Mouse (Mus musculus): ENCODE data around the gene Sytl1.

Sytl1 gene

DNA sequence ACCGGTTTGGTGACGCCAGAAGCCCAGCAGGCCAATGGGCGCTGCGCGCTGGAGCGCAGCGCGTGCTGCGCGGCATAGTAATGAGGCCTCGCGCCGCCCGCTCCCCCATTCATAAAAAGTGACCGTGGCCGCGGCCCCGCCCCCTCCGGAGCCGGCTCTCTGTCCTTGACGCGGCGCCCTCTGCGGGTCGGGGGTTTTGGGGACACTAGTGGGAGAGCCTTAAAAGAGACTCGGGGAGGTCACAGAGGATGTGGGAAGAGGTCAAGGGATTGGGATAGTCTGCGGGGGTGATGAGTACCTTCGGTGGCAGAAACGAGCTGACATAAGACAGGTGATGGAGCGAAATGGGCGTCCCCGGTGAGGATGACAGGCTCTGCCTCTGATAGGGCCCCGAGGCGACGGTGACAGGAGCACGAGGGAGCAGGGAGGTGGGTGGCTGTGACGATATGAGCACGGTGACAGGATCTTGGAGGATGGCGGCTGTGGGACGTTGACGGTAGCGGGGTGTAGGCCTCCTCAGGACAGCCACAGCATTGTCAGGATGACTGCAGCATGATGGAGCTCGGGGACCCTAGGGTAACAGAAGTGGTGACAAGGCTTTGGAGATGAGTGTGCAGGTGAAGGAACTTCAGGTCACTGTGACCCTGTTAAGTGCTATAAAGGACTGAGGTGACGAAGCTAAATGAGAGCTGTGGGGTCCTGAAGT lies 50.2 kb downstream of the Sytl1 start:
- DNase-seq (ENCODE audit: low read depth, low spot score), result peak; percentile 52

DNA sequence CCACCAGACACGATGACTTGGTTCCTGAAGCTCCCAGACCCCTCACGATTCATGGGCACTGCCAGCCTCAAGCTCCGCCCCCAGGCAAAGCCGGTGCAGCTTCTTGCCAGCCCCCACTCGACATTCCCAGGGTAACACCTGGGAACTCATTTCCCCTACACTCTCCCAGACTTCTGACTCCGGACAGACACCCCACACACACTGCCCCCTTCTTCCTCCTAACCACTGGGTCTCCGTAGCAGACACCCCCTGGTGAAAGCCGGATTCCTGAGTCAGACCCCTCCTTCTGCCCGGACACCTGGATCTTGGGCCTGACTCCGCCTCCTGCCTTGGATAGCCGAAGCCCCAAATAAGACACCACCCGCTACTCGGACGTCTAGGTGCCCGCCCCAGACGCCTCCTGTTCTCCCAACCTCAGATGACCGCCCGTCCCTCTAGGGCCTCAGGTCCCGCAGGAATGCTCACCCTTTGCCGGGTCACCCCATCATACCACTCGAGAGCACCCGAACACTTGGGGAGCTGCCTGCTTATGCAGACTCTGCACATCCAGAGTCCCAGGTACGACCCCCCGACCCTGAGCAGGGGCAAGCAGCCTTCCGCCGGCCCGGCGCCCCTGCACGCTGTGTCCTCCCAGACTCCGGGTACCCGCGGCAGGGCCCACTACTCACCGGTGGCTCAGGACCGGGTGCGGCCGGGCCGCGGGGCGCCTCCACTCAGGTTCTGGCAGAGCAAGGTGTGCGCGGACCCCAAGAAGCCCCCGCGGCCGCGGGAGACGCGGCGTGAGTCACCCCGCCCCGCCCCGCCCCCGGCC lies 51.0 kb downstream of the Sytl1 start, which contains the start of the genes Cd164l2 and Gpr3:
Gene Cd164l2, plus strand, starts transcription at position 381 of the 811 bp plus-strand sequence.
Gene Gpr3, minus strand, starts transcription at position 786 of the 811 bp plus-strand sequence.
- DNase-seq (ENCODE audit: low read depth, low spot score), result no peak

DNA sequence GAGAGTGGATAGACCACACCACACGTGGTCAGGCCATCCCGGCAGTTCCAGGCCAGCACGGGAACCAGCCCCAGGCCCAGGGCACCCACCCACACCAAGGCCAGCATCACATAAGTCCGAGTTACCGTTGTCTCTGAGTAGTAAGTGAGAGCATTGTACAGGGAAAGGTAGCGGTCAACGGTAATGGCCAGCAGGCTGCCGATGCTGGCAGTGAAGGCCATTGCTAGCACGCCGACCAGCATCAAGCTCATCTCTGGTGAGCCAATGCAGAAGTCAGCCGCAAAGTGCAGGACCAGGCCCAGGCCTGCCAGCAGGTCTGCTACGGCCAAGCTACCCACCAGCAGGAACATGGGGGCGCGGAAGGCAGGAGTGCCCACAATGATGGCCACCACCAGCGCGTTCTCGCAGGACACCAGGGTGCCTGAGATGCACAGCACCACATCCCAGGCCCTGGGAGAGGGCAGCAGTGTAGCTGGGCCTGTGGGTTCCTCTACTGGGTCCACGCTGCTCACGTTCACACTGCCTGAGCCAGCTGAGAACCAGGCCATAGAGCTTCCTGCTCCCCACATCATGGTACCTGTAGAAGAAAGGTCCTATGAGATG lies 52.0 kb downstream of the Sytl1 start:
- no peak for DNase-seq (ENCODE audit: low read depth, low spot score)

DNA sequence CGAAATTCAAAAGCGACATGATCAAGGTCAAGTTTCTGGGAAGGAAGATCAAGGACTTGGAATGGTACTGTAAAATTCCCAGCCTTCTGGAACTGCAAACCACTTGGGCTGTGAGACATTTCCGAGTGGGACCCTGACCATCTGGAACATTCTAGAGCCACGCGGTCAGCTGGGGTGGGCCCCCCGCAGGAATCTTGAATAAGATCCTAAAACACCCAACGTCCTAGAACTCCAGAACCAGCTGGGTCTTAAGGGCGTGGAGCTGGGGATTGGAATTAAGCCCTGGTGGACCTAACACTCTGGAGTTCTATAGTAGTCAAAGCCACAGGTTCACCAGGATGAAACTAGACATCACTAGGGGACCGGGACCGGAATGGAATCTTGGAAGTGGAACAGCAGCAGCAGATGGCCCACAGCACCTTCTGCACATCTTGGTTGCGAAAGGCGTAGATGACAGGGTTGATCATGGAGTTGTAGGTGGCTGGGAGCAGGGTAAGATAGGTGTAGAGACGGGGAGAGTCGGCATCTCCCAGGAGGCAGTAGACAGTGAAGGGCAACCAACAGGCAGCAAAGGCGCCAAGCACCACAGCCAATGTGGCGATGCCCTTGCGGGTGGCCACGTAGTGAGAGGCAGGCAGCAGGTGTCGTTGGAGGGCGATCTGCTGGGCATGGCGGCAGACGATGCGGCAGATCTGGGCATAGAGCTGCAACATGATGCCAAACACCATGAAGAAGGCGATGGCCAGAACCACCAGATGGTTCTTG lies 52.7 kb downstream of the Sytl1 start:
- DNase-seq (ENCODE audit: low read depth, low spot score), result no peak

DNA sequence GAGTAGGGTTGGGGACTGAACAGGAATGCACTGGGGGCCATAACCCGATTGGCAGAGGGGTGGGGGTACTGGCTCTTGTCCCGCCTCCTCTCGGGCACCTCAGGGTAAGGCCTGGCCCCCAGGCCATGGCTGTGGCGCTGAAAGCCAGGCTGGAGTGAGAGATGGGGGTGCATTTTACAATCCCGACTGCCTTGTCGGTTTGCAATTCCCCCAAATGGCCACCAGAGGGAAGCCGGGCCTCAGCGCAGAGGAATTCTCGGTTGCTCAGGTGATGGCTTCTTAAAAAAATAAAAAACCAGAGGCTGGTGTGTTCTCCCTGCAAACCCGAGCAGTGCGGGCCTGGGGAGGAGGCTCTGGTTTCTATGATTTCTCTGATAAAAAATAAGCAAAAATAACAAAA lies 53.5 kb downstream of the Sytl1 start:
- DNase-seq (ENCODE audit: low read depth, low spot score), result no peak

DNA sequence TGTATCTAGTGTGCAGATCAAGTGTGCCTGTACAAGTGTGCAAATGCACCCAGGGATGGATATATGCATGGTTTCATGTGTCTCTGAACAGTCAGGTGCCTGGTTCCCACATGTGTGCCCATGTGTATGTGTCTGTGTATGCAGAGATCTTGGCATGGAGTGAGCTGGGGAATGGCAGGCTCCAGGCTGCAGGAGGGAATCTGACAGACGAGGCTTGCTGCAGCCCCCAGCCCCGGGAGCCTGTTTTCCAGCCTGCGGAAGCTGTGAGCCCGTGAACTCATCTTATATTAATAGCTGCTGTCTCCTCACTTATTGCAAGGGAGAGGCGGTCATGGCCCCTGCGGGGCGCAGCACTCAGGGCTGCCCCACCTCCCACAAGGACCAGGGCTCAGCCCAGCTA lies 58.5 kb downstream of the Sytl1 start:
- DNase-seq (ENCODE audit: low read depth, low spot score), result no peak

DNA sequence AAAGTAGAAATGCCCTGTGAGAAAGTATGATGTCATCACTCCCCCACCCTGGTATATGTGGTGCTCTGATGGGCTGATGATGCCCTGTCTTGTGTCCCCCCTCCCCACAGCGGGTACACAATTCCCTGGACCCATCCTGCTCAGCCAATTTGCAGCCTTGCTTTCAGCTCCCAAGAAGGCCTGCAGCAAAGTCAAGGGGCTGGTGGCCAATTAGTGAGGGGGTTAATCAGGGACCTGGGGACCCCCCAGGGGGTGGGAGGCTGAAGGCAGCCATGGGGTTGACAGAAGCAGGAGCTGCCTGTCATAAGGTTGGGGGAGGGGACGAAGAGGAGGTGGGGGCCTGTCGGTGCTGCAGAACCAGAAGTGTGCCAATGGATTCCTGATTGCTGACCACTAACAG lies 59.3 kb downstream of the Sytl1 start:
- no peak for DNase-seq (ENCODE audit: low read depth, low spot score)

All from telencephalon, adult 2 months (tissue).